Mouse (Mus musculus): Measurements from ENCODE around the gene Zfp874a. TPM values are rescaled to one million over a fixed set of nuclear protein-coding genes. Genes with fewer than 3 reads are reported as not detected.
A peak's percentile ranks its signal among the peaks of the same experiment; 100 is the strongest.
"Not testable (repeated sequence)": the region's sequence is repeated elsewhere in the genome, so short reads cannot be mapped to it uniquely, and the experiment has no call there.

The Zfp874a gene
- total and polyA plus RNA-seq, 2 experiments from 2014 or later: 4.2 to 6.4 TPM

DNA sequence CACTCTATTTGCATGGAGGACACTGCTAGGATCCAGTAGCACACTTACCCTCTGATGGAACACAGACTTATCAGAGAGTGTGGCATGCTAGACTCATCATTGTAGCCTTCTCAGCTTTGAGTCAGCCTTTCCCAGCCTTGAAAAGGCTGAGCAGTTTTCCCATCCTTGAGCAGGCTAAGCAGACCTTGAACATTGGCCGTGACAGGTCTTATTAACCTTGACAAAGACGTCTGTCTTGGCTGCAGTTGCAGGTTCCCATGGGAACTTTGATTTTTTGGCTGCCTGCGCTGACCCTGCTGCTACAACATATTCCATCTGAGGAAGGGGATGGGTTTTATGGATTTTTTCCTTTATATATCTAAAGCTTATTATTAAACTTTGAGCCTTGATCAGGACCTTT is 23.3 kb downstream of the Zfp874a start:
- H3K4me1 ChIP-seq (ENCODE audit: control insufficient read depth, insufficient read depth): no peaks in the 10 kb centered on the region
- DNase-seq (ENCODE audit: low spot score) (no peak), ATAC-seq (ENCODE audit: insufficient read depth, low read depth) (no peak)
- H3K9ac ChIP-seq (replicated peaks; ENCODE audit: low read depth, low read length): no peak overlapping the region
- H3K36me3 ChIP-seq (replicated peaks; ENCODE audit: control insufficient read depth, insufficient read depth, low read length): no peaks in the 10 kb centered on the region
- H3K27ac ChIP-seq (ENCODE audit: low read depth): no peak overlapping the region
- H3K9me3 ChIP-seq (replicated peaks; ENCODE audit: control insufficient read depth, low read length): no peaks in the 10 kb centered on the region
- no peak overlapping the region for H3K4me2 ChIP-seq (ENCODE audit: low read depth, low read length)
- TF ChIP-seq EP300 (IDR thresholded peaks at IDR 0.05; ENCODE audit: low read depth): no peak
- no peak for TF ChIP-seq CTCF (IDR thresholded peaks at IDR 0.05; ENCODE audit: low read depth)
- H3K4me3 ChIP-seq (ENCODE audit: low read depth, low read length): no peak overlapping the region
- H3K27me3 ChIP-seq (ENCODE audit: control insufficient read depth, insufficient read depth, low read length): no peaks in the 10 kb centered on the region
- 70% methylated on average over 3 of the region's 3 CpGs for WGBS

DNA sequence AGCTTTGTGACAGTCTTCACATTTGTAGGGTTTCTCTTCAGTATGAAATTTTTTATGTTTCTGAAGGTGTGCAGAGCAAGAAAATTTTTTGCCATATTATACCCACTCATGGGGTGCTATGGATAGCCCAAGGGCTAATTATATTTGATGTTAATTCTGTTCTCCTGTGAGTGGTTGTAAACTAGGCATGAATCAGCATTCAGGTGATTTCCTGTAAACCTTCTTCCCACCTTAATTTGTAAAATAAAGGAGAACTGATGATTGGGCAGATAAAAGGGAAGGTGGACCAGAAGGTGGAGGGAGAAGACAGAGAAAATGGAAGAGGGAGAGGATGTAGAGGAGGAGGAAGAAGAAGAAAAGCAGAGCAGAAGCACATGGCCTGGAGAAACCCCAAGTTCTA is 25.7 kb downstream of the Zfp874a start:
- H3K4me2 ChIP-seq (ENCODE audit: low read depth, low read length); DNase-seq (ENCODE audit: low spot score); H3K9ac ChIP-seq (replicated peaks; ENCODE audit: low read depth, low read length); H3K27me3 ChIP-seq (ENCODE audit: control insufficient read depth, insufficient read depth, low read length); H3K9me3 ChIP-seq (replicated peaks; ENCODE audit: control insufficient read depth, low read length); H3K36me3 ChIP-seq (replicated peaks; ENCODE audit: control insufficient read depth, insufficient read depth, low read length); H3K27ac ChIP-seq (ENCODE audit: low read depth); H3K4me3 ChIP-seq (ENCODE audit: low read depth, low read length); H3K4me1 ChIP-seq (ENCODE audit: control insufficient read depth, insufficient read depth); ATAC-seq (ENCODE audit: insufficient read depth, low read depth): not testable (repeated sequence)

- H3K36me3 ChIP-seq (replicated peaks; ENCODE audit: control insufficient read depth, insufficient read depth, low read length); H3K4me2 ChIP-seq (ENCODE audit: low read depth, low read length); DNase-seq (ENCODE audit: low spot score); H3K27ac ChIP-seq (ENCODE audit: low read depth); H3K4me1 ChIP-seq (ENCODE audit: control insufficient read depth, insufficient read depth); H3K4me3 ChIP-seq (ENCODE audit: low read depth, low read length); ATAC-seq (ENCODE audit: insufficient read depth, low read depth); H3K9ac ChIP-seq (replicated peaks; ENCODE audit: low read depth, low read length); H3K27me3 ChIP-seq (ENCODE audit: control insufficient read depth, insufficient read depth, low read length); H3K9me3 ChIP-seq (replicated peaks; ENCODE audit: control insufficient read depth, low read length): not testable (repeated sequence)
- 70% methylated on average over 2 of the region's 2 CpGs for WGBS
Observed at GRCm38 (mm10) chr13:67422532-67422931, 28.9 kb downstream of the Zfp874a start.

DNA sequence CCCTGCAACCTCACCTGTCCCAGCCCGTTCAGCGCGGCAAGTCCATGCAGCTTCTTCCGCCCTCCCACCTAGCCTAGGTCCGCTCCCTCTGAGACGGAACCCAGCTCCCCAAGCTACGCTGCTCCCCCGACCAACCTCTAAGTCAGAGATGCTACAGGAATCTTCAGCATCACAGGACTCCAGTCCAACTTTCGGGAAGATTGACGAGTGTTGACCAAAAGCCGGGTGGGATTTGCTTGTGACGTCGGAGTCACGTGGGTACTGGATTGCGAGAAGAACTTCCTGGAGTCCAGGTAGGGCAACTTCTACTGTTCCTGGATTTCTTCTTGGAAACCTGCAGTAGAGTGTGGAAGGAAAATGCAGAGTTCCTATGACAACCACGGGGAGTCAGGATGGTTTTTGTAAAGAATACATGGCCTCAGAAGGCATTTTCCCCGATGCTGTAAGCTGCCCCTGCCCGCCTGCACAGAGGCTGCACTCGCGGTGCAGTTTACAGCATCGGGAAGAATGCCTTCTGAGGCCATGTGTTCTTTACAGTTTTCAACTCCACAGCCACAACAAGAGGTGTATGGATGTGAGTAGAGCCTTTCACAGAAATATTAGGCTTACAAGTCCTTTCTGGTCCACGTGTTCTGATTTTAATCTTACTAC is 30.1 kb downstream of the Zfp874a start, which contains the start of gene Zfp459:
Zfp459 (minus strand) TSS at position 212 of the 651 bp plus-strand sequence.
- Histone ChIP-seq H3K27me3 (ENCODE audit: control insufficient read depth, insufficient read depth, low read length) (no peaks in the 10 kb centered on the region), H3K4me1 (ENCODE audit: control insufficient read depth, insufficient read depth) (peaks cover 6% of the 10 kb centered on the region; the same call in 1 of the 2 replicates), H3K36me3 (replicated peaks; ENCODE audit: control insufficient read depth, insufficient read depth, low read length) (no peaks in the 10 kb centered on the region), H3K9me3 (replicated peaks; ENCODE audit: control insufficient read depth, low read length) (no peaks in the 10 kb centered on the region), H3K27ac (ENCODE audit: low read depth) (no peak within 1 kb of the TSS), H3K4me2 (ENCODE audit: low read depth, low read length) (peak within 1 kb of the TSS; percentile 96), H3K4me3 (ENCODE audit: low read depth, low read length) (peak within 1 kb of the TSS; percentile 67), H3K9ac (replicated peaks; ENCODE audit: low read depth, low read length) (peak within 1 kb of the TSS; percentile 11; the same call in 1 of the 2 replicates)
- TF ChIP-seq EP300 (IDR thresholded peaks at IDR 0.05; ENCODE audit: low read depth) (no peak), CTCF (IDR thresholded peaks at IDR 0.05; ENCODE audit: low read depth) (no peak)
- 2% methylated on average over 22 of the region's 22 CpGs for WGBS
- DNase-seq (ENCODE audit: low spot score) (no peak), ATAC-seq (ENCODE audit: insufficient read depth, low read depth) (peak; percentile 33; the same call in 1 of the 2 replicates)

DNA sequence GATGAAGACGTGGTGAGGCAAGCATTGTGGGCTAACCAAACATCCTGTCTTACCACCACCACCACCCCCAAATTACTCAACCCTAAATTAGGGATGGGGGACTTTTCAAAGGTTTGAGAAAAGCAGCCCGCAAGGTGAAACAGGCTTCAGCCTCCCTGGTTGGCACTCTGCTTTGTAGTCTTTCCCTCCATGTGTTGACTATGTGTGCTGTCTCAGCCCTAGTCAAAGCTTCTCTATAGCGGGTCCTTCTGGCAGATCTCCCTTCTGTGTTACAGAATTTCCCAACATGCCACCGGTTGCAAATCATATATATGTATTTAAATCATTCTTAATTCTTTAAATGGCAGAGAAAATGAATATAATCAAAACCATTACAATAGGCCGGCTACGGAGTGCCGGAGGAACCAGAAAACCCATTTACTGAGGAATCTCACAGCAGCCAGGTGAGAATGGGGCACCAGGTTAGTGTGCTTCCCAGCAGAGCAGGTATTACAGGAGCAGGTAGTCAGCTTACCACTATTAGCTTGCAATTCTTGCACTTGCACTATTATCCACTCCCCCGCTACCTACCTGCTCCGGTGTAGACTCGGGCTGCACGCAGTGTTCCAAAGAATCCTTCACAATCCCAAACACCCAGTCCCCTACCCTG is 30.7 kb downstream of the Zfp874a start:
- H3K27me3 ChIP-seq (ENCODE audit: control insufficient read depth, insufficient read depth, low read length): no peaks in the 10 kb centered on the region
- WGBS: 36% methylated on average over 11 of the region's 11 CpGs
- H3K9me3 ChIP-seq (replicated peaks; ENCODE audit: control insufficient read depth, low read length): no peaks in the 10 kb centered on the region
- TF ChIP-seq EP300 (IDR thresholded peaks at IDR 0.05; ENCODE audit: low read depth) (no peak), CTCF (IDR thresholded peaks at IDR 0.05; ENCODE audit: low read depth) (no peak)
- peaks cover 6% of the 10 kb centered on the region; the same call in 1 of the 2 replicates for H3K4me1 ChIP-seq (ENCODE audit: control insufficient read depth, insufficient read depth)
- DNase-seq (ENCODE audit: low spot score) (no peak), ATAC-seq (ENCODE audit: insufficient read depth, low read depth) (no peak)
- H3K4me3 ChIP-seq (ENCODE audit: low read depth, low read length): peak overlapping the region; percentile 67
- peak overlapping the region; percentile 11; the same call in 1 of the 2 replicates for H3K9ac ChIP-seq (replicated peaks; ENCODE audit: low read depth, low read length)
- no peaks in the 10 kb centered on the region for H3K36me3 ChIP-seq (replicated peaks; ENCODE audit: control insufficient read depth, insufficient read depth, low read length)
- H3K4me2 ChIP-seq (ENCODE audit: low read depth, low read length): peak overlapping the region; percentile 96
- H3K27ac ChIP-seq (ENCODE audit: low read depth): no peak overlapping the region
